Mouse (Mus musculus) ES-Bruce4 (cell line): Measurements from ENCODE around the gene Pex16. TPM values are rescaled to one million over a fixed set of nuclear protein-coding genes. Genes with fewer than 3 reads are reported as not detected.

ENCODE experiments used
- H3K27ac ChIP-seq: 2 replicates; pipeline ENCODE4 v1.5.1; 2012; ENCODE audit warnings: low read length, inconsistent platforms; ENCODE audit not compliant: insufficient read depth
- H3K27me3 ChIP-seq: 2 replicates; pipeline ENCODE4 v1.6.1; 2012; ENCODE audit warnings: mild to moderate bottlenecking, low read length, inconsistent platforms; ENCODE audit not compliant: control insufficient read depth, poor library complexity, insufficient read depth, severe bottlenecking
- H3K36me3 ChIP-seq: 2 replicates; pipeline ENCODE4 v1.6.1; 2012; ENCODE audit warnings: inconsistent platforms, mild to moderate bottlenecking, low read length, moderate library complexity; ENCODE audit not compliant: control insufficient read depth, poor library complexity, insufficient read depth, severe bottlenecking
- H3K4me1 ChIP-seq: one replicate; pipeline ENCODE4 v1.8.1; 2011; ENCODE audit warnings: low read length; ENCODE audit not compliant: control insufficient read depth, insufficient read depth
- H3K4me3 ChIP-seq: 2 replicates; pipeline ENCODE4 v1.5.1; 2011; ENCODE audit warnings: low read depth, mild to moderate bottlenecking, low read length
- H3K9ac ChIP-seq: 2 replicates; pipeline ENCODE4 v1.6.1; 2012; ENCODE audit warnings: low read depth, mild to moderate bottlenecking, inconsistent platforms; ENCODE audit not compliant: poor library complexity, severe bottlenecking
- H3K9me3 ChIP-seq: replicated peaks from 2 replicates; pipeline ENCODE4 v1.6.1; 2012; ENCODE audit warnings: mild to moderate bottlenecking, low read length, inconsistent platforms; ENCODE audit not compliant: control insufficient read depth, poor library complexity, insufficient read depth, severe bottlenecking
- CTCF ChIP-seq: IDR thresholded peaks from one replicate; pipeline ENCODE4 v1.8.1; 2011; ENCODE audit warnings: low read depth, low read length
- EP300 ChIP-seq: IDR thresholded peaks from 2 replicates; pipeline ENCODE4 v1.6.1; 2011; ENCODE audit warnings: low read depth, low read length; ENCODE audit not compliant: insufficient read depth
- POLR2A ChIP-seq: IDR thresholded peaks from one replicate; pipeline ENCODE4 v1.8.1; 2011; ENCODE audit warnings: low read length; ENCODE audit not compliant: insufficient read depth
- polyA plus RNA-seq: library from polyadenylated mRNA; stranded (reverse); fragments of >200 nt; gene quantifications from 2 replicates; pipeline ENCODE4 v1.2.4, GENCODE M21; 2011; ENCODE audit warnings: low read depth; ENCODE audit not compliant: missing spikeins, insufficient read depth, insufficient read length

Pex16 gene
- polyA plus RNA-seq, 1 experiment = 7.9 TPM

GRCm38 (mm10) chr2:92362571-92363228 is 11.8 kb upstream of the Pex16 start:
- H3K36me3 ChIP-seq = 0 out of 2 replicates have a peak, but pooled peaks cover 3% of the 10 kb centered on the region
- H3K27me3 ChIP-seq = no peaks in the 10 kb centered on the region
- no peak overlapping the region for H3K27ac ChIP-seq
- H3K4me3 ChIP-seq = no peak overlapping the region
- no peaks in the 10 kb centered on the region for H3K9me3 ChIP-seq
- no peak for TF ChIP-seq POLR2A
- no peak for TF ChIP-seq CTCF
- TF ChIP-seq EP300 = no peak
- H3K9ac ChIP-seq = no peak overlapping the region
- H3K4me1 ChIP-seq = peaks cover 2% of the 10 kb centered on the region

- no peak overlapping the region for H3K9ac ChIP-seq
- H3K27me3 ChIP-seq = no peaks in the 10 kb centered on the region
- peaks cover 3% of the 10 kb centered on the region for H3K4me1 ChIP-seq
- no peak overlapping the region for H3K4me3 ChIP-seq
- TF ChIP-seq POLR2A = no peak
- H3K27ac ChIP-seq = no peak overlapping the region
- 0 out of 2 replicates have a peak, but pooled peaks cover 3% of the 10 kb centered on the region for H3K36me3 ChIP-seq
- no peaks in the 10 kb centered on the region for H3K9me3 ChIP-seq
Measured at GRCm38 (mm10) chr2:92364086-92364485, 10.4 kb upstream of the Pex16 start.

GRCm38 (mm10) chr2:92365568-92365967 is 8.9 kb upstream of the Pex16 start:
- TF ChIP-seq EP300 (no peak), POLR2A (no peak), CTCF (no peak)
- no peaks in the 10 kb centered on the region for H3K9me3 ChIP-seq
- peaks cover 3% of the 10 kb centered on the region for H3K4me1 ChIP-seq
- H3K4me3 ChIP-seq = no peak overlapping the region
- H3K27ac ChIP-seq = no peak overlapping the region
- H3K36me3 ChIP-seq = 0 out of 2 replicates have a peak, but pooled peaks cover 3% of the 10 kb centered on the region
- no peaks in the 10 kb centered on the region for H3K27me3 ChIP-seq
- no peak overlapping the region for H3K9ac ChIP-seq

DNA sequence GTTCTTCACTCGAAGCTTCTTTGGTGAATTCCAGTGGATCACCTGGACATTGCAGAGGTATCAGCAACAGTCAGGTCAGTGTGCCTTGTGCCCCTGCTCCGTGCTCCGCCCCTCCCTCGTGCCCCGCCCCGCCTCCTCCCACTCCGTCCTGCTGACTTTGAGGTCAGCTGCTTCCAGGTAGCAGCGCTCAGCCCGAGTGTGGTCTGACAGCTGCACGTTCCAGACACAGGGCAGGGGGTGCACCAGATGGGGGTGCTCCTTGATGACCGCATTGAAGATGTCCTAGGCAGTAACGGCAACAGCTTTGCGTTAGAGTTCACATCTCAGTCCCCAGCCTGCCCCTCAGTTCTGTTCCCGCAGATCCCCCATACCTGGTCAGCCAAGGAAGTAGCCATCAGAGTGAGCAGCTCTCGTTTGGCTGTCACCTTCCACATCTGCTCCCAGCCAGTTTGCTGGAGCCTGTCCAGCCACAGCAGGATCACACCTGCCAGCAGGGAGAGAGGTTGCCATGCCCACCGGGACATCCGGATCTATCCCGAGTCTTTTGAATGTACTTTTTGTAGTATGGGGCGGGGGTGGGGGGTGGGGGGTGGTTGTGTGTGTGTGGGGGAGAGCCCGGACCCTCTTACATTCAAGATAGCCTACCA is 7.0 kb upstream of the Pex16 start:
- no peaks in the 10 kb centered on the region for H3K9me3 ChIP-seq
- no peak overlapping the region for H3K27ac ChIP-seq
- no peak for TF ChIP-seq POLR2A
- TF ChIP-seq CTCF = no peak
- H3K4me3 ChIP-seq = peak overlapping the region; percentile 17; the same call in 1 of the 2 replicates
- no peaks in the 10 kb centered on the region for H3K27me3 ChIP-seq
- H3K9ac ChIP-seq = no peak overlapping the region
- H3K36me3 ChIP-seq = 0 out of 2 replicates have a peak, but pooled peaks cover 3% of the 10 kb centered on the region
- peaks cover 9% of the 10 kb centered on the region for H3K4me1 ChIP-seq

DNA sequence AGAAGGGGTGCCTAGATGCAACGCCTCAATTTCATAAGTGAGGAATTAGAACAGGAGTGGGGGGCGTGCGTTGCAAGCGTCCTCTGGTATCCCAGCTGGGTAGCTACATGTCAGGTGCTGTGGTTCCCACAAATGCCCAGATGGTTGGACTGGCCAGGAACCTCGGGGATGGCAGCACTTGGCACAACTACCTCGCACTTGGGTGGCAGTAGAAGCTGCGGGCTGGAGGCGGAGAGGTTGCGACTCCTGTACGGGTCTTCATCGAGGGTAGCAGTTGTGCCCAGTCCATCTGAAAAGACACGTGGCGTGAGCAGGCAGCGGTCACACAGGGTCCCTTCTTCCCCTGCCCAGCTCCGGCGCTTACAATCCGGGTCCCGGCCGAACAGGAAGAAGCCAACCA is 4.1 kb upstream of the Pex16 start:
- peak overlapping the region; percentile 71 for H3K4me3 ChIP-seq
- H3K27me3 ChIP-seq = no peaks in the 10 kb centered on the region
- 0 out of 2 replicates have a peak, but pooled peaks cover 1% of the 10 kb centered on the region for H3K36me3 ChIP-seq
- H3K9me3 ChIP-seq = no peaks in the 10 kb centered on the region
- peak overlapping the region; percentile 39 for H3K9ac ChIP-seq
- TF ChIP-seq EP300 (no peak), CTCF (no peak), POLR2A (no peak)
- peaks cover 9% of the 10 kb centered on the region for H3K4me1 ChIP-seq
- no peak overlapping the region for H3K27ac ChIP-seq
